Mouse (Mus musculus) forebrain, embryonic 10.5 days (tissue): ENCODE measurements around the gene Zc3h4. TPM values are rescaled to one million over a fixed set of nuclear protein-coding genes. Genes with fewer than 3 reads are reported as not detected.

Experiments used
- DNase-seq: peaks from one replicate; pipeline ENCODE4 v3.0.0-alpha.2; 2017; ENCODE audit warnings: low spot score; ENCODE audit errors: extremely low spot score
- H3K27ac ChIP-seq: fragments of 300-500 bp; sonication (generic); 2 replicates; pipeline ENCODE4 v1.5.1; 2016; ENCODE audit warnings: mild to moderate bottlenecking
- H3K27me3 ChIP-seq: fragments of 300-500 bp; sonication (generic); 2 replicates; pipeline ENCODE4 v1.6.1; 2016; ENCODE audit warnings: mild to moderate bottlenecking; ENCODE audit not compliant: poor library complexity, severe bottlenecking
- H3K36me3 ChIP-seq: fragments of 300-500 bp; sonication (generic); replicated peaks from 2 replicates; pipeline ENCODE4 v1.6.1; 2016; ENCODE audit warnings: mild to moderate bottlenecking, moderate library complexity
- H3K4me1 ChIP-seq: fragments of 300-500 bp; sonication (generic); 2 replicates; pipeline ENCODE4 v1.6.1; 2016
- H3K4me3 ChIP-seq: fragments of 300-500 bp; sonication (generic); 2 replicates; pipeline ENCODE4 v1.5.1; 2016; ENCODE audit warnings: mild to moderate bottlenecking, moderate library complexity
- H3K9me3 ChIP-seq: fragments of 300-500 bp; sonication (generic); 2 replicates; pipeline ENCODE4 v1.6.1; 2016; ENCODE audit warnings: mild to moderate bottlenecking, moderate library complexity
- WGBS: fragments of 180-500 bp; shearing (Covaris S2); methylation state at CpG from one replicate; pipeline ENCODE4 v1.1.7; 2016; 5-methylcytosine and 5-hydroxymethylcytosine counted together
- polyA plus RNA-seq: library from polyadenylated mRNA; unstranded; fragments of >200 nt; fragmentation: Nextera tagmentation; extraction: Ambion mirVana; gene quantifications from 2 replicates; pipeline ENCODE4 v1.2.1, GENCODE M21; 2016

Zc3h4 gene
- polyA plus RNA-seq, 1 experiment from 2014 or later: 18.8 TPM

- H3K9me3 ChIP-seq: no peaks in the 10 kb centered on the region
- peak overlapping the region; percentile 92; the same call in 1 of the 2 replicates for H3K4me3 ChIP-seq
- peak overlapping the region; percentile 70 for H3K27ac ChIP-seq
- H3K4me1 ChIP-seq: peaks cover 36% of the 10 kb centered on the region
- peaks cover 48% of the 10 kb centered on the region for H3K36me3 ChIP-seq
- 90% methylated on average over 3 of the region's 3 CpGs for WGBS
- H3K27me3 ChIP-seq: no peaks in the 10 kb centered on the region
- no peak for DNase-seq
Observed at GRCm38 (mm10) chr7:16404315-16405072, 3.8 kb downstream of the Zc3h4 start.

GRCm38 (mm10) chr7:16405073-16405455 is 4.4 kb downstream of the Zc3h4 start:
- Histone ChIP-seq H3K36me3 (peaks cover 52% of the 10 kb centered on the region), H3K9me3 (no peaks in the 10 kb centered on the region), H3K27me3 (no peaks in the 10 kb centered on the region), H3K27ac (peak overlapping the region; percentile 70), H3K4me3 (peak overlapping the region; percentile 92; the same call in 1 of the 2 replicates), H3K4me1 (peaks cover 36% of the 10 kb centered on the region)
- no peak for DNase-seq
- WGBS: 91% methylated on average over 2 of the region's 2 CpGs

GRCm38 (mm10) chr7:16405516-16406351 is 5.0 kb downstream of the Zc3h4 start:
- 85% methylated on average over 11 of the region's 11 CpGs for WGBS
- Histone ChIP-seq H3K27ac (peak overlapping the region; percentile 70), H3K4me1 (peaks cover 39% of the 10 kb centered on the region), H3K27me3 (no peaks in the 10 kb centered on the region), H3K9me3 (no peaks in the 10 kb centered on the region), H3K4me3 (peak overlapping the region; percentile 92; the same call in 1 of the 2 replicates), H3K36me3 (peaks cover 59% of the 10 kb centered on the region)
- no peak for DNase-seq

GRCm38 (mm10) chr7:16406978-16407377 is 6.3 kb downstream of the Zc3h4 start:
- peaks cover 67% of the 10 kb centered on the region for H3K36me3 ChIP-seq
- WGBS: 93% methylated on average over 3 of the region's 3 CpGs
- no peak for DNase-seq

GRCm38 (mm10) chr7:16411100-16411499 is 10.4 kb downstream of the Zc3h4 start:
- peaks cover 48% of the 10 kb centered on the region for H3K4me1 ChIP-seq
- no peaks in the 10 kb centered on the region for H3K27me3 ChIP-seq
- H3K27ac ChIP-seq: no peak overlapping the region
- DNase-seq: no peak
- H3K36me3 ChIP-seq: peaks cover 87% of the 10 kb centered on the region
- H3K4me3 ChIP-seq: no peak overlapping the region
- 90% methylated on average over 5 of the region's 5 CpGs for WGBS
- H3K9me3 ChIP-seq: no peaks in the 10 kb centered on the region

More at GRCm38 (mm10) chr7:16406978-16407377, 6.3 kb downstream of the Zc3h4 start:
- Histone ChIP-seq H3K4me3 (no peak overlapping the region), H3K27ac (0 out of 2 replicates have a peak overlapping the region, but pooled peaks have one; percentile 8), H3K27me3 (no peaks in the 10 kb centered on the region), H3K9me3 (no peaks in the 10 kb centered on the region), H3K4me1 (peaks cover 50% of the 10 kb centered on the region)

- Histone ChIP-seq H3K27ac (peak overlapping the region; percentile 70), H3K4me1 (peaks cover 45% of the 10 kb centered on the region), H3K27me3 (peaks cover 3% of the 10 kb centered on the region; the same call in 1 of the 2 replicates), H3K4me3 (no peak overlapping the region), H3K36me3 (peaks cover 89% of the 10 kb centered on the region), H3K9me3 (no peaks in the 10 kb centered on the region)
- 88% methylated on average over 8 of the region's 8 CpGs for WGBS
- DNase-seq: no peak
Observed at GRCm38 (mm10) chr7:16412220-16412896, 11.6 kb downstream of the Zc3h4 start.

GRCm38 (mm10) chr7:16412930-16413329 is 12.2 kb downstream of the Zc3h4 start:
- Histone ChIP-seq H3K4me3 (no peak overlapping the region), H3K27ac (peak overlapping the region; percentile 70), H3K4me1 (peaks cover 45% of the 10 kb centered on the region), H3K9me3 (no peaks in the 10 kb centered on the region), H3K27me3 (peaks cover 3% of the 10 kb centered on the region; the same call in 1 of the 2 replicates), H3K36me3 (peaks cover 90% of the 10 kb centered on the region)
- 71% methylated on average over 2 of the region's 2 CpGs for WGBS
- DNase-seq: no peak

GRCm38 (mm10) chr7:16415426-16415825 is 14.7 kb downstream of the Zc3h4 start:
- Histone ChIP-seq H3K27ac (no peak overlapping the region), H3K9me3 (no peaks in the 10 kb centered on the region), H3K4me3 (no peak overlapping the region), H3K36me3 (peaks cover 92% of the 10 kb centered on the region), H3K4me1 (peaks cover 45% of the 10 kb centered on the region), H3K27me3 (peaks cover 3% of the 10 kb centered on the region; the same call in 1 of the 2 replicates)
- no peak for DNase-seq
- WGBS: 86% methylated on average over 3 of the region's 3 CpGs

- Histone ChIP-seq H3K9me3 (no peaks in the 10 kb centered on the region), H3K4me3 (no peak overlapping the region), H3K27ac (no peak overlapping the region), H3K36me3 (peaks cover 97% of the 10 kb centered on the region), H3K4me1 (peaks cover 28% of the 10 kb centered on the region), H3K27me3 (peaks cover 3% of the 10 kb centered on the region; the same call in 1 of the 2 replicates)
- WGBS: 96% methylated on average over 10 of the region's 10 CpGs
- DNase-seq: no peak
Observed at GRCm38 (mm10) chr7:16417141-16417771, 16.5 kb downstream of the Zc3h4 start.

GRCm38 (mm10) chr7:16418713-16419112 is 18.0 kb downstream of the Zc3h4 start:
- H3K27ac ChIP-seq: no peak overlapping the region
- 94% methylated on average over 5 of the region's 5 CpGs for WGBS
- H3K27me3 ChIP-seq: peaks cover 3% of the 10 kb centered on the region; the same call in 1 of the 2 replicates
- no peak for DNase-seq
- peaks cover 14% of the 10 kb centered on the region for H3K4me1 ChIP-seq
- no peak overlapping the region for H3K4me3 ChIP-seq
- H3K9me3 ChIP-seq: no peaks in the 10 kb centered on the region
- H3K36me3 ChIP-seq: peaks cover 97% of the 10 kb centered on the region

GRCm38 (mm10) chr7:16420493-16421118 is 19.9 kb downstream of the Zc3h4 start:
- Histone ChIP-seq H3K9me3 (no peaks in the 10 kb centered on the region), H3K36me3 (peaks cover 100% of the 10 kb centered on the region), H3K4me1 (no peaks in the 10 kb centered on the region), H3K27ac (no peak overlapping the region), H3K27me3 (peaks cover 3% of the 10 kb centered on the region; the same call in 1 of the 2 replicates), H3K4me3 (no peak overlapping the region)
- 94% methylated on average over 8 of the region's 8 CpGs for WGBS
- DNase-seq: no peak
